Mouse (Mus musculus): ENCODE data around the gene Fndc11.

- TF ChIP-seq CTCF (IDR thresholded peaks at IDR 0.05; ENCODE audit: borderline replicate concordance, insufficient read depth, low read depth, low read length) (no peak), POLR2A (IDR thresholded peaks at IDR 0.05; ENCODE audit: borderline replicate concordance, insufficient read depth, low read length) (no peak)
Observed at GRCm38 (mm10) chr2:181191936-181192335, 27.9 kb upstream of the Fndc11 start.
